Mouse (Mus musculus) G1E (cell line): ENCODE results near the gene Aldh4a1.

ENCODE experiments used
- CTCF ChIP-seq: IDR thresholded peaks from 2 replicates; pipeline ENCODE4 v1.5.1; 2012; ENCODE audit warnings: low read depth, low read length, inconsistent platforms, mixed read lengths
- GATA1 ChIP-seq: IDR thresholded peaks from 2 replicates; pipeline ENCODE4 v1.6.1; 2012; ENCODE audit warnings: borderline replicate concordance, low read length, inconsistent platforms, mixed read lengths
- POLR2AphosphoS5 ChIP-seq: IDR thresholded peaks from 2 replicates; pipeline ENCODE4 v1.6.1; 2012; ENCODE audit warnings: low read depth, low read length, inconsistent platforms; ENCODE audit not compliant: insufficient replicate concordance
- TAL1 ChIP-seq: conservative IDR thresholded peaks from 2 replicates; pipeline ENCODE4 v1.6.1; 2012; ENCODE audit warnings: low read depth, low read length, inconsistent platforms, mixed read lengths

GRCm38 (mm10) chr4:139577006-139577405 lies 45.7 kb upstream of the Aldh4a1 start:
- TF ChIP-seq TAL1 (no peak), GATA1 (no peak), CTCF (no peak), POLR2AphosphoS5 (no peak)
